ENCODE assay signal across 14 mouse cellular contexts in genomic region chr12:106173211-106173610, GRCm38 (mm10).
DNase-seq lines count a peak whose midpoint lies in the region; ATAC-seq and TF ChIP-seq lines count a peak whose summit lies in the region.
"Had no signal": no experiment of that assay in that cellular context is flagged by ENCODE, and none has a peak within 500 bp of the region (broad histone marks: within the 10 kb centered on the region; RNA-seq: fewer than 3 reads in every experiment).

No protein-coding gene starts in this region.

- no peak overlapping the region for H3K4me3 ChIP-seq in embryonic facial prominence, embryonic 14.5 days (ENCODE audit: low read depth, low read length)
- no peak overlapping the region for H3K4me3 ChIP-seq in forebrain, postnatal 0 days (ENCODE audit: low read depth, low read length)
- H3K4me3 ChIP-seq in midbrain, embryonic 11.5 days (ENCODE audit: low read depth, low read length) = no peak overlapping the region

- 0 out of 2 replicates have a peak overlapping the region, but pooled peaks have one; percentile 91 for H3K4me2 ChIP-seq in embryonic facial prominence, embryonic 14.5 days (ENCODE audit: low read depth, low read length)
- H3K4me2 ChIP-seq in forebrain, postnatal 0 days (ENCODE audit: low read depth) = peak overlapping the region; percentile 76; the same call in 1 of the 2 replicates
- H3K4me2 ChIP-seq in midbrain, embryonic 11.5 days = peak overlapping the region; percentile 79

- 0 out of 2 replicates have a peak, but pooled peaks cover 5% of the 10 kb centered on the region for H3K4me1 ChIP-seq in embryonic facial prominence, embryonic 14.5 days (ENCODE audit: control insufficient read depth, insufficient read depth, low read length)
- peaks cover 11% of the 10 kb centered on the region for H3K4me1 ChIP-seq in forebrain, postnatal 0 days (ENCODE audit: insufficient read depth)
- peaks cover 26% of the 10 kb centered on the region for H3K4me1 ChIP-seq in midbrain, embryonic 11.5 days (ENCODE audit: control insufficient read depth, insufficient read depth, low read length)

- H3K27me3 ChIP-seq in embryonic facial prominence, embryonic 14.5 days (replicated peaks; ENCODE audit: control insufficient read depth, insufficient read depth, low read length) = peaks cover 33% of the 10 kb centered on the region
- H3K27me3 ChIP-seq in forebrain, postnatal 0 days (ENCODE audit: insufficient read depth, low read length) = no peaks in the 10 kb centered on the region
- H3K27me3 ChIP-seq in midbrain, embryonic 11.5 days (ENCODE audit: control insufficient read depth, insufficient read depth, low read length) = no peaks in the 10 kb centered on the region; the same call in 1 of the 2 replicates

- H3K9me3 ChIP-seq in embryonic facial prominence, embryonic 14.5 days (ENCODE audit: control insufficient read depth, low read length) = no peaks in the 10 kb centered on the region
- no peaks in the 10 kb centered on the region for H3K9me3 ChIP-seq in forebrain, postnatal 0 days (ENCODE audit: low read length)
- no peaks in the 10 kb centered on the region for H3K9me3 ChIP-seq in midbrain, embryonic 11.5 days (ENCODE audit: control insufficient read depth, low read length)
- H3K9me3 ChIP-seq: heart, embryonic 12.5 days had no signal

- no peak overlapping the region for H3K27ac ChIP-seq in embryonic facial prominence, embryonic 14.5 days (replicated peaks; ENCODE audit: low read depth, low read length)
- H3K27ac ChIP-seq in forebrain, postnatal 0 days (ENCODE audit: low read depth, low read length) = 0 out of 2 replicates have a peak overlapping the region, but pooled peaks have one; percentile 15
- no peak overlapping the region for H3K27ac ChIP-seq in midbrain, embryonic 11.5 days (ENCODE audit: low read depth, low read length)

- no peaks in the 10 kb centered on the region for H3K36me3 ChIP-seq in embryonic facial prominence, embryonic 14.5 days (ENCODE audit: control insufficient read depth, insufficient read depth, low read length)
- no peaks in the 10 kb centered on the region for H3K36me3 ChIP-seq in forebrain, postnatal 0 days (ENCODE audit: insufficient read depth)
- H3K36me3 ChIP-seq in midbrain, embryonic 11.5 days (ENCODE audit: control insufficient read depth, insufficient read depth, low read length) = no peaks in the 10 kb centered on the region
- H3K36me3 ChIP-seq: heart, embryonic 12.5 days had no signal

- DNase-seq in embryonic facial prominence, embryonic 14.5 days (ENCODE audit: low spot score) = no peak
- no peak for DNase-seq in forebrain, postnatal 0 days
- DNase-seq in midbrain, embryonic 11.5 days (ENCODE audit: low spot score, missing footprints) = peak; percentile 82
- peak; percentile 80 for DNase-seq in retina, embryonic 14.5 days (ENCODE audit: low spot score)
- DNase-seq in kidney, postnatal 10 days = no peak
- DNase-seq in thymus, postnatal 10 days (ENCODE audit: low spot score in 2 of 2) = no peak
- no peak for DNase-seq in natural killer cell, adult 2 months (ENCODE audit: low spot score in 2 of 2)
- DNase-seq: cerebellum, adult 8-10 months; gastrocnemius, postnatal 14 days; kidney, adult 2 months; lung, embryonic 14.5 days; right cerebral cortex, postnatal 14 days; thymus, adult 18-20 months had no signal

- no peak for TF ChIP-seq CTCF in forebrain, postnatal 0 days (IDR thresholded peaks at IDR 0.05; ENCODE audit: low read depth)

- no peak for ATAC-seq in embryonic facial prominence, embryonic 14.5 days (ENCODE audit: low read depth)
- no peak for ATAC-seq in forebrain, postnatal 0 days
- ATAC-seq in midbrain, embryonic 11.5 days (ENCODE audit: low FRiP score) = no peak

- WGBS in embryonic facial prominence, embryonic 14.5 days = 37% methylated on average over 8 of the region's 8 CpGs
- 21% methylated on average over 8 of the region's 8 CpGs for WGBS in forebrain, postnatal 0 days
- 22% methylated on average over 8 of the region's 8 CpGs for WGBS in midbrain, embryonic 11.5 days

- no peak overlapping the region for H3K9ac ChIP-seq in embryonic facial prominence, embryonic 14.5 days (ENCODE audit: low read depth, low read length)
- H3K9ac ChIP-seq in forebrain, postnatal 0 days = no peak overlapping the region
- H3K9ac ChIP-seq in midbrain, embryonic 11.5 days (ENCODE audit: low read length) = no peak overlapping the region
- H3K9ac ChIP-seq: heart, embryonic 12.5 days had no signal

Comparison
In these comparisons a context has a peak if more than half of its experiments do, and no peak if none do; other contexts are left out.
1. DNase-seq: peak in midbrain, embryonic 11.5 days (single experiment) and retina, embryonic 14.5 days (single experiment); none in embryonic facial prominence, embryonic 14.5 days (single experiment), forebrain, postnatal 0 days (single experiment), kidney, postnatal 10 days (single experiment), thymus, postnatal 10 days (0 of 2) and natural killer cell, adult 2 months (0 of 2).
2. Peak in every context shown above with its lines, with median percentiles within 50 percentile points of each other: H3K4me2 ChIP-seq.